Mouse (Mus musculus): ENCODE data around the gene Apc2.

Apc2 gene

GRCm38 (mm10) chr10:80294311-80294710, 1.5 kb upstream of the Apc2 start:
- no peak for DNase-seq (ENCODE audit: extremely low spot score)

GRCm38 (mm10) chr10:80294788-80295303, 931 bp upstream of the Apc2 start:
- no peak for DNase-seq (ENCODE audit: extremely low spot score)

GRCm38 (mm10) chr10:80296824-80297223, 1.0 kb downstream of the Apc2 start:
- no peak for DNase-seq (ENCODE audit: extremely low spot score)

GRCm38 (mm10) chr10:80297526-80298133, 1.9 kb downstream of the Apc2 start:
- no peak for DNase-seq (ENCODE audit: extremely low spot score)

- peak; percentile 83 for DNase-seq (ENCODE audit: extremely low spot score)
These were observed 2.9 kb downstream of the Apc2 start for GRCm38 (mm10) chr10:80298571-80299281.

- no peak for DNase-seq (ENCODE audit: extremely low spot score)
These were observed 3.5 kb downstream of the Apc2 start for GRCm38 (mm10) chr10:80299301-80299700.

- DNase-seq (ENCODE audit: extremely low spot score): no peak
These were observed 4.0 kb downstream of the Apc2 start for GRCm38 (mm10) chr10:80299824-80300223.

- DNase-seq (ENCODE audit: extremely low spot score): no peak
These were observed 5.0 kb downstream of the Apc2 start for GRCm38 (mm10) chr10:80300672-80301181.

- no peak for DNase-seq (ENCODE audit: extremely low spot score)
These were observed 5.7 kb downstream of the Apc2 start for GRCm38 (mm10) chr10:80301256-80302081.

- no peak for DNase-seq (ENCODE audit: extremely low spot score)
These were observed 6.2 kb downstream of the Apc2 start for GRCm38 (mm10) chr10:80302082-80302355.

GRCm38 (mm10) chr10:80302471-80302881, 6.7 kb downstream of the Apc2 start:
- peak; percentile 82 for DNase-seq (ENCODE audit: extremely low spot score)

GRCm38 (mm10) chr10:80304458-80304857, 8.7 kb downstream of the Apc2 start:
- DNase-seq (ENCODE audit: extremely low spot score): no peak

GRCm38 (mm10) chr10:80304862-80305261, 9.1 kb downstream of the Apc2 start:
- DNase-seq (ENCODE audit: extremely low spot score): no peak

- DNase-seq (ENCODE audit: extremely low spot score): no peak
These were observed 15.8 kb downstream of the Apc2 start for GRCm38 (mm10) chr10:80311560-80311959.

- DNase-seq (ENCODE audit: extremely low spot score): no peak
These were observed 17.1 kb downstream of the Apc2 start for GRCm38 (mm10) chr10:80312586-80313504.

- DNase-seq (ENCODE audit: extremely low spot score): no peak
These were observed 17.9 kb downstream of the Apc2 start for GRCm38 (mm10) chr10:80313627-80314201.

- DNase-seq (ENCODE audit: extremely low spot score): no peak
These were observed 18.8 kb downstream of the Apc2 start for GRCm38 (mm10) chr10:80314494-80315001.

- no peak for DNase-seq (ENCODE audit: extremely low spot score)
These were observed 19.5 kb downstream of the Apc2 start for GRCm38 (mm10) chr10:80315315-80315714.

- no peak for DNase-seq (ENCODE audit: extremely low spot score)
These were observed 20.6 kb downstream of the Apc2 start for GRCm38 (mm10) chr10:80316359-80316781.

GRCm38 (mm10) chr10:80317011-80317410, 21.2 kb downstream of the Apc2 start:
- no peak for DNase-seq (ENCODE audit: extremely low spot score)

GRCm38 (mm10) chr10:80320340-80320760, 24.6 kb downstream of the Apc2 start, which contains the start of gene 2310011J03Rik:
Gene 2310011J03Rik, minus strand, starts transcription at chr10:80320537.
- peak; percentile 86 for DNase-seq (ENCODE audit: extremely low spot score)

Measured in embryo, embryonic 9.5 days (tissue).